Mouse (Mus musculus) liver, adult 2 months (tissue): ENCODE data around the gene Fmnl3. TPM values are rescaled to one million over a fixed set of nuclear protein-coding genes. Genes with fewer than 3 reads are reported as not detected.

ENCODE experiments used
- DNase-seq: peaks from one replicate; pipeline ENCODE4 v3.0.0-alpha.2; 2011; ENCODE audit warnings: low read depth, low spot score; ENCODE audit errors: extremely low read depth
- H3K27ac ChIP-seq: fragments of 200-500 bp; replicated peaks from 2 replicates; pipeline ENCODE4 v1.5.1; 2012; ENCODE audit warnings: low read depth, mild to moderate bottlenecking, control low read depth, inconsistent platforms, low read length; ENCODE audit not compliant: insufficient read depth
- H3K27me3 ChIP-seq: fragments of 200-500 bp; 2 replicates; pipeline ENCODE4 v1.6.1; 2012; ENCODE audit warnings: mild to moderate bottlenecking, moderate library complexity, low read length, inconsistent platforms; ENCODE audit not compliant: control insufficient read depth, insufficient read depth
- H3K36me3 ChIP-seq: fragments of 200-500 bp; 2 replicates; pipeline ENCODE4 v1.6.1; 2012; ENCODE audit warnings: low read length, inconsistent platforms; ENCODE audit not compliant: control insufficient read depth, insufficient read depth
- H3K4me1 ChIP-seq: fragments of 200-500 bp; 2 replicates; pipeline ENCODE4 v1.6.1; 2011; ENCODE audit warnings: low read length; ENCODE audit not compliant: control insufficient read depth, insufficient read depth
- H3K4me3 ChIP-seq: fragments of 200-500 bp; 2 replicates; pipeline ENCODE4 v1.5.1; 2011; ENCODE audit warnings: low read depth, mild to moderate bottlenecking, control low read depth, low read length, moderate library complexity; ENCODE audit not compliant: insufficient read depth
- H3K79me2 ChIP-seq: fragments of 200-500 bp; 2 replicates; pipeline ENCODE4 v1.6.1; 2012; ENCODE audit warnings: inconsistent platforms, mild to moderate bottlenecking, low read length, moderate library complexity; ENCODE audit not compliant: control insufficient read depth, insufficient read depth
- H3K9ac ChIP-seq: fragments of 200-500 bp; 2 replicates; pipeline ENCODE4 v1.6.1; 2012; ENCODE audit warnings: low read depth, mild to moderate bottlenecking, control low read depth, inconsistent platforms, low read length
- CTCF ChIP-seq: fragments of 200-500 bp; IDR thresholded peaks from 2 replicates; pipeline ENCODE4 v1.5.1; 2011; ENCODE audit warnings: low read depth, low read length, control low read depth
- POLR2A ChIP-seq: fragments of 200-500 bp; IDR thresholded peaks from 2 replicates; pipeline ENCODE4 v1.6.1; 2011; ENCODE audit warnings: low read length, control low read depth; ENCODE audit not compliant: insufficient read depth; ENCODE audit errors: extremely low read depth
- WGBS: fragments of 180-500 bp; shearing (Covaris S2); methylation state at CpG from one replicate; pipeline ENCODE4 v1.1.7; 2018; 5-methylcytosine and 5-hydroxymethylcytosine counted together
- polyA plus RNA-seq: library from polyadenylated mRNA; depleted of rRNA; stranded (reverse); fragments of >200 nt; gene quantifications from 2 replicates; pipeline ENCODE4 v1.2.3, GENCODE M21; 2012
- total RNA-seq: library from RNA; depleted of rRNA; stranded (reverse); fragments of >200 nt; gene quantifications from 2 replicates; pipeline ENCODE4 v1.2.3, GENCODE M21; 2014

The Fmnl3 gene
- total and polyA plus RNA-seq, 2 experiments: 1.3 to 2.2 TPM

DNA sequence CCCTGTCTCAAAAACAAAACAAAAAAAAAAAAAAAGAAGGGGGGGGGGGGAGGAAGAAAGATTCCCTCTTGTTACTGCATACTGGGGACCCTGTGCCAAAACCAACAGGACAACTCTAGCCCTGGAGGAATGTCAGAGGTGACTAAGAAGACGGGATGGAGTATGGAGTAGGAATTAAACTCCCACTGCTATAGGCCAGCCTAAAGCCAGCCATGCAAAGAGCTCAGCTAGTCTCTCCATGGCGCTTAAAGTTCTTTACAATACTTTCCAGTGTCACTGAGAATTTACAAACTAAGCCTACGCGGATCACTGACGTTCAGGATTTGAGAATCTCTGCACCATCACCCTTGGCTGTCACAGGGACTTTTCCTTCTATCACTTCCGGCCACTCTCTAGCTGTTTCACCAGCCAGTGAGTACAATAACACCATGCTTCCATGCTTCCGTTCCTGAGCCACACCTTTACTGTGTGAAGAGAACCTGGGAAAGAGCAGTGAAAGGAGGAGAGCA lies 6.2 kb downstream of the Fmnl3 start:
- TF ChIP-seq POLR2A (no peak), CTCF (no peak)
- WGBS: 76% methylated on average over 7 of the region's 7 CpGs
- H3K4me1 ChIP-seq: peaks cover 3% of the 10 kb centered on the region

GRCm38 (mm10) chr15:99358952-99359351 lies 11.3 kb downstream of the Fmnl3 start:
- Histone ChIP-seq H3K27ac (no peak overlapping the region), H3K9ac (no peak overlapping the region), H3K4me1 (no peaks in the 10 kb centered on the region), H3K4me3 (no peak overlapping the region), H3K36me3 (no peaks in the 10 kb centered on the region), H3K79me2 (peaks cover 4% of the 10 kb centered on the region; the same call in 1 of the 2 replicates), H3K27me3 (no peaks in the 10 kb centered on the region)
- DNase-seq: no peak
- WGBS: 46% methylated on average over 9 of the region's 9 CpGs
- TF ChIP-seq POLR2A (no peak), CTCF (no peak)

More for the DNA sequence above, 6.2 kb downstream of the Fmnl3 start:
- no peaks in the 10 kb centered on the region for H3K36me3 ChIP-seq
- no peak overlapping the region for H3K27ac ChIP-seq
- no peak overlapping the region for H3K4me3 ChIP-seq
- no peak overlapping the region for H3K9ac ChIP-seq
- DNase-seq: no peak
- H3K79me2 ChIP-seq: no peaks in the 10 kb centered on the region; the same call in 1 of the 2 replicates
- H3K27me3 ChIP-seq: peaks cover 5% of the 10 kb centered on the region; the same call in 1 of the 2 replicates

DNA sequence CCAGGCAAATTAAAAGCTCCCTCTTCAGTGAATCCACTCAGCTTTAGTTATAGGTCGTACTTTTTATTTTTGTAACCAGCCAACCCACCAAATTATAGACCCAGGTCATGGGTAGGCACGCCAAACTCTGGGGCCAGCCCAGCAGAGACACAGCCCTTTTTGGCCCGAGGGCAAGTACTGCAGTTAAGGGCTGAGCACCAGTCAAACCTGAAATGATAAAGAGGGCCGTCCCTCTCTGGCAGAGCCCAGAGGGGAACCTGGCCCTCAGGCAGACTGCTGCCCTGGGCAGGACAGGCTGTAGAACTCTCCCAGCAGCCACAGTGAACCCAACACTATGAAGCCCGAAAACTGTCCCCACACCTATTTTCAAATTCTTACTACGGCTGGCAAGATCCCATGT lies 13.8 kb downstream of the Fmnl3 start:
- H3K4me3 ChIP-seq: no peak overlapping the region
- DNase-seq: no peak

GRCm38 (mm10) chr15:99355660-99356059 lies 14.6 kb downstream of the Fmnl3 start:
- 0 out of 2 replicates have a peak, but pooled peaks cover 4% of the 10 kb centered on the region for H3K79me2 ChIP-seq
- no peaks in the 10 kb centered on the region for H3K4me1 ChIP-seq
- no peak overlapping the region for H3K4me3 ChIP-seq
- no peaks in the 10 kb centered on the region for H3K27me3 ChIP-seq
- H3K9ac ChIP-seq: no peak overlapping the region
- 88% methylated on average over 6 of the region's 6 CpGs for WGBS
- H3K36me3 ChIP-seq: no peaks in the 10 kb centered on the region
- H3K27ac ChIP-seq: no peak overlapping the region
- TF ChIP-seq POLR2A: no peak
- no peak for TF ChIP-seq CTCF
- DNase-seq: no peak

More for the DNA sequence above, 13.8 kb downstream of the Fmnl3 start:
- 0 out of 2 replicates have a peak, but pooled peaks cover 4% of the 10 kb centered on the region for H3K79me2 ChIP-seq
- no peaks in the 10 kb centered on the region for H3K36me3 ChIP-seq
- no peaks in the 10 kb centered on the region for H3K4me1 ChIP-seq
- H3K27me3 ChIP-seq: no peaks in the 10 kb centered on the region
- H3K27ac ChIP-seq: no peak overlapping the region
- no peak overlapping the region for H3K9ac ChIP-seq
- 86% methylated on average over 6 of the region's 6 CpGs for WGBS
- TF ChIP-seq CTCF (no peak), POLR2A (no peak)

DNA sequence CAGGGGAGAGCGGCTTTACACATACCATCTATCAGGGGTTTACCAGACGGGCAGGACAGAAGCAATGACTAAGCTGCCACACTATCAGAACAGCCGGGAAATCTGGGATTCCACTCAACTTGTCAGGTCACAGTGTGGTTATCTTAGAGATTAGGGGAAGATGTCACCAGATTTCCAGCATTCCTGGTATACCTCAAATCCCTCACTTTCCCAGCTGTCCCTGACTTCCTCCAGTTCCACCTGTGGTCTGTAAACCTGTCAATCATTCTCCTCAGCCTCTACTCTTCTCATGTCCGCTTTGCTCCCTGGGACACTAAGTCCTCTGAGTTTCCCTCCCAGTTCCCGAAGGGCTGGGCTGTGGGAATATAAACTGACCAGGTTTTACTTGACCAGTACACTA lies 18.0 kb downstream of the Fmnl3 start:
- no peak for DNase-seq
- 84% methylated on average over 5 of the region's 5 CpGs for WGBS

DNA sequence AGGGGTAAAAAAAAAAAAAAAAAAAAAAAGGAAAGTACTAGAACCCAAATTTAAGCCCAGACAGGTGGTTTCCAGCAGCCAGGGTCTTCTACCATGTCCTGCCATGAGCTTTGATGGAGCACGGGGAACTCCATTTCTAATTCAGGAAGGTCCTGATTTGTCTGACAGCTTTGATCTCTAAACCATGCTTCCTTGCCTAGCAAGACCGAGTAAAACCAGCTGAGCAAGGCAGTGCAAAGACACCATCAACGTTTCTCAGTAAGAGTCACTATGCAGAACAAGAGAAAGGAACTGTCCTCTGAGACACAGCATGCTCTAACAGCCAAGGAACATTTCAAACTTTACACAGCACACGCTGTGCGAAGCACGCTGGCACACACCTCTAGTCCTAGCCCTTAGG lies 18.7 kb downstream of the Fmnl3 start:
- Histone ChIP-seq H3K27me3 (no peaks in the 10 kb centered on the region), H3K27ac (no peak overlapping the region), H3K79me2 (no peaks in the 10 kb centered on the region), H3K4me3 (no peak overlapping the region), H3K4me1 (no peaks in the 10 kb centered on the region), H3K9ac (no peak overlapping the region), H3K36me3 (no peaks in the 10 kb centered on the region)
- no peak for DNase-seq
- WGBS: 79% methylated on average over 6 of the region's 6 CpGs
- no peak for TF ChIP-seq POLR2A

More for the DNA sequence above, 18.0 kb downstream of the Fmnl3 start:
- H3K36me3 ChIP-seq: no peaks in the 10 kb centered on the region
- no peaks in the 10 kb centered on the region for H3K27me3 ChIP-seq
- no peak overlapping the region for H3K4me3 ChIP-seq
- no peak overlapping the region for H3K27ac ChIP-seq
- H3K4me1 ChIP-seq: no peaks in the 10 kb centered on the region
- no peak overlapping the region for H3K9ac ChIP-seq
- H3K79me2 ChIP-seq: no peaks in the 10 kb centered on the region
- TF ChIP-seq POLR2A (no peak), CTCF (no peak)
